18 mouse cellular contexts compared by ENCODE assay signal in the genomic region with DNA sequence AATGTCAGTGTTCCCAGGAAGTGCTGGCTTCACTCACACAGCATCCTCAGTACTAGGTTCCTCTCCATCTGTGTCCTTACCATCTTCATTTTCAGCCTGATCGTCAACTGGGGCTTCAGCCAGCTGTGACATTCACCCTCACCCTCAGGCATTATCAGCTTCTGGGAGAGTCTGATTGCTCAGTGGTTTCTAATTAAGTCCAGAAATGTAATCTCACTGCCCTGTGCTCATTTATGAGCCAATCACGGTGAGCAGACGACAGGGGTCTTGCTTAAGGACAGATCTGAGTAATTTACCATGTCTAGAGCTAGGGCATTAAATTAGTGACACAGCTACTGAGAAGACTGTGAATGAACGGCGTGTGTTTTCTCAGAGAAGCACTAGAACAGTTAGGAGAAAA.
DNase-seq lines count a peak whose midpoint lies in the region; ATAC-seq and TF ChIP-seq lines count a peak whose summit lies in the region.
"Had no signal": no experiment of that assay in that cellular context is flagged by ENCODE, and none has a peak within 500 bp of the region (broad histone marks: within the 10 kb centered on the region; RNA-seq: fewer than 3 reads in every experiment).

No protein-coding gene starts in this region.

- 0 out of 2 replicates have a peak, but pooled peaks have one; percentile 32 for ATAC-seq in kidney, embryonic 14.5 days (ENCODE audit: low FRiP score, low TSS enrichment)
- ATAC-seq in midbrain, embryonic 13.5 days, result peak; percentile 58
- no peak for ATAC-seq in forebrain, postnatal 0 days

- H3K4me2 ChIP-seq in kidney, embryonic 14.5 days (replicated peaks; ENCODE audit: low read depth, low read length), result no peak overlapping the region
- H3K4me2 ChIP-seq in midbrain, embryonic 13.5 days (replicated peaks), result no peak overlapping the region
- H3K4me2 ChIP-seq in forebrain, postnatal 0 days (ENCODE audit: low read depth), result no peak overlapping the region
- H3K4me2 ChIP-seq: embryonic facial prominence, embryonic 15.5 days; heart, embryonic 15.5 days had no signal

- H3K27ac ChIP-seq in kidney, embryonic 14.5 days (ENCODE audit: low read depth, low read length), result no peak overlapping the region
- H3K27ac ChIP-seq in midbrain, embryonic 13.5 days, result no peak overlapping the region
- H3K27ac ChIP-seq in forebrain, postnatal 0 days (ENCODE audit: low read depth, low read length), result no peak overlapping the region
- H3K27ac ChIP-seq: embryonic facial prominence, embryonic 15.5 days; heart, embryonic 15.5 days; layer of hippocampus, adult 2 months; left cerebral cortex, adult 2 months had no signal

- no peak overlapping the region for H3K4me3 ChIP-seq in kidney, embryonic 14.5 days (ENCODE audit: low read length)
- no peak overlapping the region for H3K4me3 ChIP-seq in midbrain, embryonic 13.5 days (replicated peaks)
- no peak overlapping the region for H3K4me3 ChIP-seq in forebrain, postnatal 0 days (ENCODE audit: low read depth, low read length)
- H3K4me3 ChIP-seq: embryonic facial prominence, embryonic 15.5 days; heart, embryonic 15.5 days; layer of hippocampus, adult 2 months; left cerebral cortex, adult 2 months; myocyte had no signal

- H3K36me3 ChIP-seq in kidney, embryonic 14.5 days (ENCODE audit: control insufficient read depth, insufficient read depth, low read length), result no peaks in the 10 kb centered on the region
- H3K36me3 ChIP-seq in midbrain, embryonic 13.5 days, result no peaks in the 10 kb centered on the region
- H3K36me3 ChIP-seq in forebrain, postnatal 0 days (ENCODE audit: insufficient read depth), result no peaks in the 10 kb centered on the region
- H3K36me3 ChIP-seq: embryonic facial prominence, embryonic 15.5 days; heart, embryonic 15.5 days had no signal

- no peaks in the 10 kb centered on the region for H3K9me3 ChIP-seq in kidney, embryonic 14.5 days (ENCODE audit: control insufficient read depth, low read length)
- H3K9me3 ChIP-seq in midbrain, embryonic 13.5 days, result no peaks in the 10 kb centered on the region
- H3K9me3 ChIP-seq in forebrain, postnatal 0 days (ENCODE audit: low read length), result no peaks in the 10 kb centered on the region
- H3K9me3 ChIP-seq: embryonic facial prominence, embryonic 15.5 days; heart, embryonic 15.5 days had no signal

- no peak for DNase-seq in kidney, postnatal 14 days
- DNase-seq in brain, adult 2 months (ENCODE audit: low read depth, low spot score), result peak; percentile 25
- peak; percentile 33 for DNase-seq in forelimb bud, embryonic 11.5 days (ENCODE audit: low read depth, low spot score)
- no peak for DNase-seq in lung, postnatal 25 days (ENCODE audit: low spot score)
- no peak for DNase-seq in forebrain, postnatal 0 days
- no peak for DNase-seq in spleen, postnatal 36 days (ENCODE audit: low spot score in 2 of 2)
- DNase-seq: cerebellum, adult 9-11 months; heart, adult 11 months; kidney, adult 9 months; lung, adult 2 months; thymus, adult 2 months had no signal

- 21% methylated on average over 5 of the region's 5 CpGs for WGBS in kidney, embryonic 14.5 days
- 33% methylated on average over 5 of the region's 5 CpGs for WGBS in midbrain, embryonic 13.5 days
- WGBS in forebrain, postnatal 0 days, result 31% methylated on average over 5 of the region's 5 CpGs

- no peak overlapping the region for H3K9ac ChIP-seq in kidney, embryonic 14.5 days (ENCODE audit: low read depth, low read length)
- H3K9ac ChIP-seq in midbrain, embryonic 13.5 days (replicated peaks), result no peak overlapping the region
- no peak overlapping the region for H3K9ac ChIP-seq in forebrain, postnatal 0 days
- H3K9ac ChIP-seq: embryonic facial prominence, embryonic 15.5 days; heart, embryonic 15.5 days had no signal

- H3K27me3 ChIP-seq in kidney, embryonic 14.5 days (ENCODE audit: control insufficient read depth, insufficient read depth, low read length), result no peaks in the 10 kb centered on the region
- peaks cover 3% of the 10 kb centered on the region; the same call in 1 of the 2 replicates for H3K27me3 ChIP-seq in midbrain, embryonic 13.5 days
- H3K27me3 ChIP-seq in forebrain, postnatal 0 days (ENCODE audit: insufficient read depth, low read length), result no peaks in the 10 kb centered on the region
- H3K27me3 ChIP-seq: embryonic facial prominence, embryonic 15.5 days had no signal

- TF ChIP-seq CTCF in forebrain, postnatal 0 days (IDR thresholded peaks at IDR 0.05; ENCODE audit: low read depth), result no peak

- peaks cover 4% of the 10 kb centered on the region; the same call in 1 of the 2 replicates for H3K4me1 ChIP-seq in kidney, embryonic 14.5 days (ENCODE audit: control insufficient read depth, insufficient read depth, low read length)
- no peaks in the 10 kb centered on the region; the same call in 1 of the 2 replicates for H3K4me1 ChIP-seq in midbrain, embryonic 13.5 days (replicated peaks)
- H3K4me1 ChIP-seq in forebrain, postnatal 0 days (ENCODE audit: insufficient read depth), result no peaks in the 10 kb centered on the region
- H3K4me1 ChIP-seq: embryonic facial prominence, embryonic 15.5 days; heart, embryonic 15.5 days had no signal

Comparison
In these comparisons a context has a peak if more than half of its experiments do, and no peak if none do; other contexts are left out.
1. DNase-seq: peak in brain, adult 2 months (single experiment) and forelimb bud, embryonic 11.5 days (single experiment); none in kidney, postnatal 14 days (single experiment), lung, postnatal 25 days (single experiment), forebrain, postnatal 0 days (single experiment) and spleen, postnatal 36 days (0 of 2).